Mouse (Mus musculus): ENCODE results near the gene Ubr1. TPM values are rescaled to one million over a fixed set of nuclear protein-coding genes. Genes with fewer than 3 reads are reported as not detected.
"Not testable (repeated sequence)": the region's sequence is repeated elsewhere in the genome, so short reads cannot be mapped to it uniquely, and the experiment has no call there.

Gene Ubr1
- polyA plus RNA-seq, 1 experiment from 2014 or later, result 29.5 TPM

DNA sequence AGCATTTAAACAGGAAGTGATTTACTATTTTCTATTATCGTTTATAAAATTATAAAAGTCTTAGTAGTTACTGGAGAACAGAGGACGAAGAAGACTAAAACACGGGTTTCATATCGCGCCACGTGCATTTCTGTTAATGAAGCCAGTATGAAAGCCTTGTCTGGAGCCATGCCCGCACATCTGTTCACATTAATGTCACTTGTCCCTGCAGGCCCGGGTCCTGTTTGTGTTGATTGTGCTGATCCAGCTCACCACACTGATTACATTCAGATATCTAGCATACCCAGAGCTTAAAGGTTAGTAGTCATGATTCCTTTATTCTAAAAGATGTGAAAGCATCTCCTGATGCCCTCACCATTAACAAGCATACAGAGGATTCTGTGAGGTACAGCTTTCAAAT, 28.3 kb upstream of the Ubr1 start:
- 82% methylated on average over 8 of the region's 8 CpGs for WGBS

DNA sequence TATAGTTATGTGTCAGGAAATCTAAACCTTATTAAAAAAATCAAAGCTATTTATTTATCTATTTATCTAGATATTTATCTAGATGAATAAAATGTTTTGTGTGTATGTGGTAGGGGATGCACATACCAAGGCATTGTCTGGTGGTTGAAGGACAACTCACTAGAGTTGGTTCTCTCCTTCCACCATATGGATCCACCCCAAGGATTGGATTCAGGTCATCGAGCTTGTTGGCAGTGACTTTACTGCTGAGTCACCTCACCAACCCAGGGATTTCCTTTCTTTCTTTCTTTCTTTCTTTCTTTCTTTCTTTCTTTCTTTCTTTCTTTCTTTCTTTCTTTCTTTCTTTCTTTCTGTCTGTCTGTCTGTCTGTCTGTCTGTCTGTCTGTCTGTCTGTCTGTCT, 26.1 kb upstream of the Ubr1 start:
- not testable (repeated sequence) for H3K4me3 ChIP-seq; H3K36me3 ChIP-seq; H3K27ac ChIP-seq; H3K27me3 ChIP-seq; H3K9ac ChIP-seq; H3K4me1 ChIP-seq; H3K4me2 ChIP-seq; H3K9me3 ChIP-seq; ATAC-seq (ENCODE audit: insufficient number of reproducible peaks, insufficient read depth, low FRiP score, low TSS enrichment, low read depth)
- WGBS, result 77% methylated on average over 1 of the region's 1 CpGs

More for the DNA sequence above, 28.3 kb upstream of the Ubr1 start:
- H3K27me3 ChIP-seq, result no peaks in the 10 kb centered on the region
- no peak for ATAC-seq (ENCODE audit: insufficient number of reproducible peaks, insufficient read depth, low FRiP score, low TSS enrichment, low read depth)
- no peak overlapping the region for H3K4me2 ChIP-seq
- H3K36me3 ChIP-seq, result no peaks in the 10 kb centered on the region
- no peak overlapping the region for H3K27ac ChIP-seq
- no peaks in the 10 kb centered on the region for H3K4me1 ChIP-seq
- H3K9me3 ChIP-seq, result no peaks in the 10 kb centered on the region
- no peak overlapping the region for H3K9ac ChIP-seq
- no peak overlapping the region for H3K4me3 ChIP-seq

DNA sequence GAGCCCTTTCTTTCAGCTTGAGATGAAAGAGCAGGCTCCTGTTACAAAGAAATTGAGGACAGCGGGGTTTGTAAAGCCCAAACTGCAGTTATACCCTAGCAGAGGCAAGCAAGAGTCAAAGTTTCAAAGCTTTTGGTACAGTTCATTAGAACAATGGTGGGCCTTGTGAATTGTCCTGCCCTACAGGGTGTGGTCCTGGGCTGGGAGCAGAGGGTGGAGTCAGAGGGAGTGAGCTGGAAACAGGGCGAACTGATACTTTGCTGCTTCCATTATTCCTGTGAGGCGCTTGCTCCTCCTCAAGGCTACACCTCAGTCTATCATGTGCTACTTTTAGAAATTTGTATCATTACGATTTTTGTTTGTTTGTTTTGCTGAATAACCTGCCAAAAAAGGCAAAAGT, 20.7 kb upstream of the Ubr1 start:
- Histone ChIP-seq H3K27ac (no peak overlapping the region), H3K9me3 (no peaks in the 10 kb centered on the region), H3K4me3 (no peak overlapping the region), H3K4me1 (no peaks in the 10 kb centered on the region), H3K9ac (no peak overlapping the region), H3K36me3 (no peaks in the 10 kb centered on the region), H3K4me2 (no peak overlapping the region), H3K27me3 (no peaks in the 10 kb centered on the region)
- WGBS, result 53% methylated on average over 4 of the region's 4 CpGs
- no peak for ATAC-seq (ENCODE audit: insufficient number of reproducible peaks, insufficient read depth, low FRiP score, low TSS enrichment, low read depth)

DNA sequence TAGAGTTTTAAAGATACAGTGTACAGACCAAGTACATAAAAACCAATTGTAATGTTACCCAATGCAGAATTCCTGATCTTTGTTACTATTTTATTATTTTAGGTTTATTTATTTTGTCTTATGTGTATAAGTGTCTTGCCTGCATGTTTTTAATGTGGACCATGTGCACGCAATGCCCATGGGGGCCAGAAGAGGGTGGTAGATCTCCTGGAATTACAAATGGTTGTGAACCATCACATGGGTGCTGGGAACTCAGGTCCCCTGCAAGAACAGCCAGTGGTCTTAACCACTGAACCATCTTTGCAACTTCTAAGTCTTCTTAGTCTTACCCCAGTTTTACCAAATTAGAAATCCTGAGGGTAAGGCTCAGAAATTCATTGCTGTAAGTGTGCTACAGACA, 14.7 kb upstream of the Ubr1 start:
- 86% methylated on average over 1 of the region's 1 CpGs for WGBS
- Histone ChIP-seq H3K36me3 (no peaks in the 10 kb centered on the region), H3K27me3 (no peaks in the 10 kb centered on the region), H3K4me2 (no peak overlapping the region), H3K9me3 (no peaks in the 10 kb centered on the region), H3K4me1 (no peaks in the 10 kb centered on the region), H3K9ac (no peak overlapping the region), H3K4me3 (no peak overlapping the region), H3K27ac (no peak overlapping the region)
- ATAC-seq (ENCODE audit: insufficient number of reproducible peaks, insufficient read depth, low FRiP score, low TSS enrichment, low read depth), result no peak

DNA sequence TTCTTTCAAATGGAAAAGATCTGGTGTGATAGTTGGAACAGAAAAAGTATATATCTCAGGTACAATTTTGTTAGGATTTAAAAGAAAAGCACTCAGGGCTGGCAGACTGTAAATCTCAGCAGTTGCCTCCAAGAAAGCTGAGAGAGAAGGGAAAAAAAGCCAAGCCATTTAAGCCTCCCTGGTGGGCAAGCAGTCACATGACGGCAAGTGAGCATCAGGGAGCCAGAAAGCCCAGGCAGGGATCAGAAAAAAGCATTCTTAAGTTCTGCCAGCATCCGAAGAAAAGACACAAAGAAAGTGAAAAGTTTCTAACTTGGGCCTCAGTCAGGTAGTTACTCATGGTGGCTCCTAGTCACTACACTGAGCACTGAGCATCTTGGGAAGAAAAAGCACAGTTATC, 13.1 kb upstream of the Ubr1 start:
- 18% methylated on average over 2 of the region's 2 CpGs for WGBS
- H3K9me3 ChIP-seq, result no peaks in the 10 kb centered on the region
- H3K9ac ChIP-seq, result no peak overlapping the region
- H3K27me3 ChIP-seq, result no peaks in the 10 kb centered on the region
- H3K4me1 ChIP-seq, result no peaks in the 10 kb centered on the region
- H3K4me2 ChIP-seq, result no peak overlapping the region
- H3K36me3 ChIP-seq, result no peaks in the 10 kb centered on the region
- no peak overlapping the region for H3K4me3 ChIP-seq
- no peak overlapping the region for H3K27ac ChIP-seq
- no peak for ATAC-seq (ENCODE audit: insufficient number of reproducible peaks, insufficient read depth, low FRiP score, low TSS enrichment, low read depth)

DNA sequence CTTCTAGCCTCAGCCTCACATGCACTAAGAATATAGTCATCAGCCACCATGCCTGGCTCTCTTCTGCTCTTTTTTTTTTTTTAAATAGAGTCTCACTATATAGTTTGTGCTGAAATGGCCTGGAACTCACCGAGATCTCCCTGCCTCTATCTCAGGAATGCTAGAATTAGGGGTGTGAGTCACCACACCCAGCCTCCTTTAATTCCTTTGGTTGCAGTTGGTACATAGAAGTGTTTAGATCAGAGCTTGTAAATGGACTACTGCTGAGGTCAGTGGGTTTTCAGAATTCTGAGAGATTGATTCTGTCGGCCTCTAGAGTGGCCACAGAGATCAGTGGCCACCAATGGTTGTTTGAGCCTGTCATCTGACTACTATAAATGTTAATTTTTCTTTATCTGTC, 10.3 kb upstream of the Ubr1 start:
- H3K4me1 ChIP-seq, result no peaks in the 10 kb centered on the region
- WGBS, result 67% methylated on average over 2 of the region's 2 CpGs
- H3K36me3 ChIP-seq, result no peaks in the 10 kb centered on the region
- H3K4me2 ChIP-seq, result no peak overlapping the region
- no peak overlapping the region for H3K27ac ChIP-seq
- ATAC-seq (ENCODE audit: insufficient number of reproducible peaks, insufficient read depth, low FRiP score, low TSS enrichment, low read depth), result no peak
- peaks cover 14% of the 10 kb centered on the region for H3K27me3 ChIP-seq
- H3K4me3 ChIP-seq, result no peak overlapping the region
- no peaks in the 10 kb centered on the region for H3K9me3 ChIP-seq
- no peak overlapping the region for H3K9ac ChIP-seq

DNA sequence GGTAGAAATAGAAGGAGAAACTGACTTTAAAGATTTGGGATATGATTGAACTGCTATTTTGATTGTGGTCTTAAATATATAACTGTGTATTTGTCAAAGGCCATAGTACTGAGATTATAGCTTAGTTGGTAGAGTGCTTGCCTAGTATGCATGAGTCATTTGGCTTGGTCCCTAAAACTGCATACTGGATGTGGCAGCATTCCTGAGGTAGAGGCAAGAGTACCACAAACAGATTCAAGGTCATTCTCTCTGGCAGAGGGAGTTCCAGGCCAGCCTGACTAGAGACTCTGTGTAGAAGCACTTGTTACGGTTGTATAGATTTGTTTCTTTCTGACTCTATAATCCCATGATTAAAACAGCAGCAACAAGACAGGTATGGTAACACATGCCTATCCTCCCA, 9.3 kb upstream of the Ubr1 start:
- Histone ChIP-seq H3K27ac (no peak overlapping the region), H3K27me3 (peaks cover 14% of the 10 kb centered on the region), H3K9me3 (no peaks in the 10 kb centered on the region), H3K9ac (no peak overlapping the region), H3K4me2 (no peak overlapping the region), H3K4me3 (no peak overlapping the region), H3K4me1 (no peaks in the 10 kb centered on the region), H3K36me3 (no peaks in the 10 kb centered on the region)
- no peak for ATAC-seq (ENCODE audit: insufficient number of reproducible peaks, insufficient read depth, low FRiP score, low TSS enrichment, low read depth)
- WGBS, result 88% methylated on average over 1 of the region's 1 CpGs

DNA sequence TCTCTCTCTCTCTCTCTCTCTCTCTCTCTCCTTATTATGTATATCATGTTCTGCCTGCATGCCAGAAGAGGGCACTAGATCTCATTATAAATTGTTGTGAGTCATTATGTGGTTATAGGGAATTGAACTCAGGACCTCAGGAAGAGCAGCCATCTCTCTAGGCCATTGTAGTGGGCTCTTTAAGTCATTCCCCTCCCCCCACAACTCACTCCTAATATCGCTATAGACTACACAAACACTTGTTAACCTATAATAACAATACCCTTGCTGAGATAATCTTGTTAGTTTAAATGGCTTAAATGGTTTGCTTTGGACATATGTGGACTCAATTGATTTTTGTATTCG, 8.2 kb upstream of the Ubr1 start:
- 63% methylated on average over 2 of the region's 2 CpGs for WGBS

DNA sequence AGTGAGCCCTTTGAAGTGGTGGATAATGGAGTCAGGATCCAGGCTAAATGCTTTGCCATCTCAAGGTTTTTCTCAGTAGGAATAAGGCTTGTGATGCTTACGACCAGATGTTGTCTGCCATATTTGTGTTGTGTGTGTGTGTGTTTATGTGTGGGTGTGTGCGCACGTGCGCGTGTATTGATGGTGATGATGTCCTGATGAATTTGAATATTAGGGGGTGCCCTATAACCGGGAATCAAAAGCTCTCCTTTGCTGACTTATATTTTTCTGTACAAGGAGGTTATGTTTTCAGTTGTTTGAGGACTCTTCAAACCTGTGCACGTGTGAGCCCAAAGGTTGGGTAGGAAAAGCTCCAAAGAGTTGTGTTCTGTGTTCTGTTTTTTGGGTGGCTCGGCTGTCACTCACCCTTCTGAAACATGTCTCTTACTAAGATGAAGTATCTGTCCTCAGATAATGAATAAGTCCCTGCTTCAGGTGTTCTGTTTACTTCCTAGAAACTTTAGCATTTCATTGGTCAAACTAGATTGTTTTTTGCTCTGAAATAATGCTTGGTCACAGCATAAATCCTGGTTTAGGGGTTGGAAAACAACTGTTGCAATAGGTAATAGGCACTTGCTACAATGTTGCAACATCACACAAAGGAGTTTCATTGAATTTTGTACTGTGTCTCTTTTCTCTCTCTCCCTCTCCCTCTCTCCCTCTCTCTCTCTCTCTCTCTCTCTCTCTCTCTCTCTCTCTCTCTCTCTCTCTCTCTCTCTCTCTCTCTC, 7.6 kb upstream of the Ubr1 start:
- no peak for ATAC-seq (ENCODE audit: insufficient number of reproducible peaks, insufficient read depth, low FRiP score, low TSS enrichment, low read depth)
- WGBS, result 79% methylated on average over 8 of the region's 8 CpGs

More for the DNA sequence above, 8.2 kb upstream of the Ubr1 start:
- H3K4me2 ChIP-seq, result no peak overlapping the region
- no peak overlapping the region for H3K4me3 ChIP-seq
- H3K27me3 ChIP-seq, result peaks cover 14% of the 10 kb centered on the region
- H3K27ac ChIP-seq, result no peak overlapping the region
- no peak overlapping the region for H3K9ac ChIP-seq
- ATAC-seq (ENCODE audit: insufficient number of reproducible peaks, insufficient read depth, low FRiP score, low TSS enrichment, low read depth), result no peak
- H3K9me3 ChIP-seq, result no peaks in the 10 kb centered on the region
- no peaks in the 10 kb centered on the region for H3K36me3 ChIP-seq
- H3K4me1 ChIP-seq, result no peaks in the 10 kb centered on the region

DNA sequence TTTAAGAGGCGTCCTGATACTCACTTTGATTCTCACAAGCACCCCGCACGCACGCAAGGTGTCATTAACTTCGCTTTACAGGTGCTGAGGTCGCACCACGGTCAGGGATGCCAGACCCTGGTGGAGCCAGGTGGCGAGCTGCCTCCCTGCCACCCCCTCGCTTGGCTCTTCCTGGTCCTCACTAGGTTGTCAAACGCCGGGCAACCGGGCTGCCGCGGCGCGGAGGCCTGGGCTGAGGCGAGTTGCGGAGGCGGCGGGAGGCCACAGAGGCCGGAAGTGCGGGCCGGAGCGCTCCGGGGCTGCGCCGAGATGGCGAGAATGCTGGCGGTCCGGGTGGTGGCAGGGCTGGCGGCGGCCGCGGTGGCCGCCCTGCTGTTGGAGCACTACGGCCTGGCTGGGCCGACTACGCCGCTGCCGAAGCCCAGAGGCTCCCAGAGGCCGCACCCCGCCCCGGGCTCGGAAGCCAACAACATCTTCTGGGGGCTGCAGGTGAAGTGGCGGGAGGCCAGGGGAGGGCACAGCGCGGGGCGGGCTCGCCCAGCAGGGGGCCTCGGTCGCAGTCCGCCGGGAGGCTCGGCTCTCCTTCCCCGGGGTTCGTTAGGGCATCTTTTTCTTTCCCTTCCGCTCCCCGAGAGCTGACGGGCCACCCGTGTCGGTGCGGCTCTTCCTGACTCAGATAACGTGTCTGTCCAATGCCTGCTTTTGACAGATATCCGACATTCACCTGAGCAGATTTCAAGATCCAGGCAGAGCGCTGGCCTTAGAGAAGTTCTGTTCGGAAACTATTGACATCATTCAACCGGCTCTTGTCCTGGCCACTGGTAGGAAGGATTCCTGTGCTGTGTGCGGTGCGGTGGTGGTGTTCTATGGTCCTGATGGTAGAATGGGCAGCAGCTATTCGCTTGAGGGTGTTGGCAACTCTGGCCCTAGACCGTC, 6.7 kb upstream of the Ubr1 start, which contains the start of gene Tmem62:
Gene Tmem62, plus strand, starts transcription at position 28 of the 936 bp plus-strand sequence.
- H3K36me3 ChIP-seq, result no peaks in the 10 kb centered on the region
- H3K27ac ChIP-seq, result no peak within 1 kb of the TSS
- H3K9ac ChIP-seq, result peak within 1 kb of the TSS; percentile 84
- no peaks in the 10 kb centered on the region for H3K4me1 ChIP-seq
- H3K27me3 ChIP-seq, result peaks cover 17% of the 10 kb centered on the region
- peak; percentile 76 for ATAC-seq (ENCODE audit: insufficient number of reproducible peaks, insufficient read depth, low FRiP score, low TSS enrichment, low read depth)
- H3K9me3 ChIP-seq, result no peaks in the 10 kb centered on the region
- WGBS, result 1% methylated on average over 70 of the region's 71 CpGs
- H3K4me2 ChIP-seq, result peak within 1 kb of the TSS; percentile 98
- H3K4me3 ChIP-seq, result peak within 1 kb of the TSS; percentile 74

More for the DNA sequence above, 7.6 kb upstream of the Ubr1 start:
- Histone ChIP-seq H3K4me2 (peak overlapping the region; percentile 98), H3K4me1 (no peaks in the 10 kb centered on the region), H3K36me3 (no peaks in the 10 kb centered on the region), H3K9ac (peak overlapping the region; percentile 84; the same call in 1 of the 2 replicates), H3K27ac (no peak overlapping the region), H3K27me3 (peaks cover 14% of the 10 kb centered on the region), H3K9me3 (no peaks in the 10 kb centered on the region), H3K4me3 (peak overlapping the region; percentile 74)

DNA sequence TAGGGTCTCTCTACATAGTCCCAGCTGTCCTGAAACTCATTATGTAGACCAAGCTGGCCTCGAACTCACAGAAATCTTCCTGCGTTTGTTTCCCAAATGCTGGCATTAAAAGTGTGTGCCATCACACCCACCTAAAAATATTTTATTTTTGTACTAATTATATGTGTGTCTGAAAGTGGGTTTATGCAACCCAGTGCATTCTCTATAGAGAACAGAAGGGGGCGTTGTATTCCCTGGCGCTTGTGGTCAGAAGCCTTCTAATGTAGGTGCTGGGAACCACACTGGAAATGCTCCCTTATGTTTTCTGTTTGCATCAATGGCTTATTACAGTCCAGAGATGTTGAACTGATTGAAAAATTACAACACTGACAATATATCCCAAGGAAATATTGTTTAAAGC, 5.8 kb upstream of the Ubr1 start:
- Histone ChIP-seq H3K4me2 (peak overlapping the region; percentile 98), H3K27me3 (peaks cover 17% of the 10 kb centered on the region), H3K27ac (no peak overlapping the region), H3K9ac (no peak overlapping the region), H3K4me1 (no peaks in the 10 kb centered on the region), H3K36me3 (no peaks in the 10 kb centered on the region), H3K4me3 (no peak overlapping the region), H3K9me3 (no peaks in the 10 kb centered on the region)
- ATAC-seq (ENCODE audit: insufficient number of reproducible peaks, insufficient read depth, low FRiP score, low TSS enrichment, low read depth), result no peak
- WGBS, result 45% methylated on average over 4 of the region's 4 CpGs

DNA sequence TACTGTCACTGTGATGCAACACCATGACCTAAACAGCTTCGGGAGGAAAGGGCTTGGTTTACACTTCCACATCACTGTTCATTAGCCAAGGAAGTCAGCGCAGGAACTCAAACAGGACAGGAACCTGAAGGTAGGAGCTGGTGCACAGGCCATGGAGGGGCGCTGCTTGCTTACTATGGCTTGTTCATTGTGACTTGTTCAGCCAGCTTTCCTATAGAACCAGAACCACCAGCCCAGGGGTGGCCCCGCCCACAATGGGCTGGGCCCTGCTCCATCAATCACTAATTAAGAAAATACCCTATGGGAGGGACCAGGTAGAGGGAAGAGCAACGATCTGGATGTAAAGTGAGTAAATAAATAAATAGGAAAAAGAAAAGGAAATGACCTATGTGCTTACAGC, 2.4 kb upstream of the Ubr1 start:
- Histone ChIP-seq H3K9me3 (no peaks in the 10 kb centered on the region), H3K9ac (no peak overlapping the region), H3K36me3 (no peaks in the 10 kb centered on the region), H3K27ac (no peak overlapping the region), H3K4me1 (peaks cover 7% of the 10 kb centered on the region; the same call in 1 of the 2 replicates), H3K4me2 (peak overlapping the region; percentile 21), H3K4me3 (no peak overlapping the region), H3K27me3 (peaks cover 14% of the 10 kb centered on the region)
- no peak for ATAC-seq (ENCODE audit: insufficient number of reproducible peaks, insufficient read depth, low FRiP score, low TSS enrichment, low read depth)
- 16% methylated on average over 5 of the region's 5 CpGs for WGBS
